Mouse (Mus musculus) bone marrow, adult 2 months (tissue): ENCODE measurements at regions not wholly inside any gene's neighbourhood (a gene's known extent, or its start where the extent isn't known, plus 50 kb on each side); places are given as distances from the start of the nearest gene placed in this dataset.

Experiments used
- H3K27ac ChIP-seq: fragments of 200-500 bp; 2 replicates; pipeline ENCODE4 v1.5.1; 2012; ENCODE audit warnings: low read depth, mild to moderate bottlenecking, control low read depth, inconsistent platforms, low read length; ENCODE audit not compliant: control insufficient read depth, poor library complexity, insufficient read depth
- H3K4me1 ChIP-seq: fragments of 200-500 bp; 2 replicates; pipeline ENCODE4 v1.6.1; 2011; ENCODE audit warnings: low read length; ENCODE audit not compliant: control insufficient read depth, insufficient read depth
- H3K4me3 ChIP-seq: fragments of 200-500 bp; replicated peaks from 2 replicates; pipeline ENCODE3; 2011; ENCODE audit warnings: mild to moderate bottlenecking, low read depth, low read length, control low read depth; ENCODE audit not compliant: control insufficient read depth
- CTCF ChIP-seq: fragments of 200-500 bp; IDR thresholded peaks from 2 replicates; pipeline ENCODE4 v1.5.1; 2011; ENCODE audit warnings: low read length, control low read depth; ENCODE audit not compliant: control insufficient read depth, insufficient read depth
- POLR2A ChIP-seq: fragments of 200-500 bp; IDR thresholded peaks from 2 replicates; pipeline ENCODE4 v1.6.1; 2011; ENCODE audit warnings: low read depth, mild to moderate bottlenecking, control low read depth, low read length, borderline replicate concordance; ENCODE audit not compliant: control insufficient read depth
- WGBS: fragments of 180-500 bp; shearing (Covaris S2); methylation state at CpG from one replicate; pipeline ENCODE4 v1.1.7; 2018; 5-methylcytosine and 5-hydroxymethylcytosine counted together

DNA sequence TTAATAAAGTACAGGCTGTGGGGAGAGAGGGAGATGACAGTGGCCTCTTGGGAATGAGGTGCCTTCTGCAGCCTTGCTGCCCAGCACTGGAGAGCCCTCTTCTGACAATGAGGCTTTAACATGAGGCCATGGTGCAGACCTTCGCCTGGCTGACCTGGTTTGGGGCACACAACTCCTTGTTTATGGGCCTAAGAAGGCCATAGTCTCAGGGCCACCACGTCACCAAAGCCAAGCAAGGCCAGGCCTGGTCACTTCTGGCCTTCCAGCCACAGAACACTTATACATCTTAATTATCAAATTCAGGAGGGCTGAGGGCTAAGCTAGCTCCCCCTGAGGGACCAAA lies 70.7 kb upstream of the Ptpn1 start:
- Histone ChIP-seq H3K27ac (no peak overlapping the region), H3K4me1 (no peaks in the 10 kb centered on the region; the same call in 1 of the 2 replicates), H3K4me3 (no peak overlapping the region)
- 75% methylated on average over 2 of the region's 2 CpGs for WGBS
- no peak for TF ChIP-seq CTCF
- TF ChIP-seq POLR2A: no peak

DNA sequence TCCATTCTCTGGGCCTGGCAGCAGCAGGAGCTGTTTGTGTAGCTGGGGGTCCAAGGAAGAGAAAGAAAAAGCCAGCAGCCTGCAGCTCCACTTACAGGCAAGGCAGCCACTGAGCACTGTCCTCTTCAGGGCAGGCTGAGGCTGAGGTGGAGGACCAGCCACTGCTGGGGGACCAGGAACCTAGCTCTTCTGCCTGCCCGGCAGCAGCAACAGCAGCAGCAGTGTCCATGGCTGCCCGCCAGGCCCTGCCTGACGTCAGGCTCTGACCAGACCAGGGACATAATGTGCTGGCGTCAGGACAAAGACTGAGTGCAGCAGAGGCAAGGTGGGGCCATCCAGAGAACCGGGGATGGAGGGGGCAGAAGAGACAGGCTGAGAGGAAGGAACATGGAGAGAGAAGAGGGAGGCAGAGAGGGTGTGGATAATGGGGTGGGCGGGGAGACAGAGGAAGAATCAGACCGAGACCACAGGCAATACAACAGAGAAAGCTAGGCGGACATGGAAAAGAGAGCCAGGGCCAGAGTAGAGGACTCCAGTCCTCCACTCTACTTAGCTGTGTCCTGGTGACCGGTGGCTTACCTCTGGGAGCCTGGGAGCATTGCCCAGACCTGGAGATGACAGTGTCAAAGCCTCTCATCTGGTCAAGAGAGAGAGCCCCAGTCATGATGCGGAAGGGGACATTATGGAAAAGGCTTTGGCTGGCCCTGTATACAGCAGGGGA lies 71.2 kb upstream of the Ptpn1 start:
- TF ChIP-seq CTCF (no peak), POLR2A (no peak)
- WGBS: 51% methylated on average over 10 of the region's 10 CpGs
- no peak overlapping the region for H3K4me3 ChIP-seq
- no peak overlapping the region for H3K27ac ChIP-seq
- no peaks in the 10 kb centered on the region; the same call in 1 of the 2 replicates for H3K4me1 ChIP-seq

DNA sequence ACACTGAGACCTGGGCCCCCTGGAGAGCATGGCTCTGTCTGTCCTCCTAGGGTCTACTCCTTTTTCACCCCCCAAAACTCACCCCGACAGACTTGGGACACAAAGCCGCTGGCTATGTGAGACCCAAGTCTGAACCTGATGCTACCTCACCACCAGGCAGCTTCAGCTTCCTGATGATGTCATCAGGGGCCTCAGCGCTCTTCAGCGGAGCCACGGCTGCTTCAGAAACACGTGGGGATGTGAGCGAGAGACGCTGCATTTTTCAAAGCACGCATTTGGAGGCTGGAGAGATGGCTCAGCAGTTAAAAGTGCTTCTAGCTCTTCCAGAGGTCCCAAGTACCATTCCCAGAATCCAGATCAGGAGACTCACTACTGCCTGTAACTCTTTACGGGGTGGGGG lies 72.3 kb upstream of the Ptpn1 start:
- WGBS: 19% methylated on average over 10 of the region's 10 CpGs
- Histone ChIP-seq H3K4me3 (no peak overlapping the region), H3K27ac (no peak overlapping the region), H3K4me1 (no peaks in the 10 kb centered on the region; the same call in 1 of the 2 replicates)
- TF ChIP-seq POLR2A (no peak), CTCF (no peak)

DNA sequence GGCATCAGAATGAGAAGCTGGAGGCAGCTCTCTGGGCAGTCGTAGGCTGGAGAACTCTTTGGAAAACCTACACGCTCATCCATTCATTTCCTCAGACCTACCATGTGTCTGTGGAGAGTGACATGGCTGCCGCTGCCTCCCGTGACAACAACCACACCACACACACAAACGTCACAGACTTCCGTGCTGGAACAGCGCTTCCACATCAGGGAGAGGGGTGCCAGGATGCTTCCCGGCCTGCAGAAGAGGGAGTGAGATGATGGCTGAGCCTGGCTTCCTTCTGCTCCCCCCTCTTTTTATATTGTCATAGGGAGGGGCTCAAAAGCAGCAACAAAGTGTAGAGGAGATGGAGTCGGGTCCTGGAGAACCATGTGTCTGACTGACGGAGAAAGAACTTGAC lies 73.5 kb upstream of the Ptpn1 start:
- Histone ChIP-seq H3K27ac (no peak overlapping the region), H3K4me3 (no peak overlapping the region), H3K4me1 (no peaks in the 10 kb centered on the region)
- TF ChIP-seq POLR2A (no peak), CTCF (no peak)
- 82% methylated on average over 10 of the region's 10 CpGs for WGBS

DNA sequence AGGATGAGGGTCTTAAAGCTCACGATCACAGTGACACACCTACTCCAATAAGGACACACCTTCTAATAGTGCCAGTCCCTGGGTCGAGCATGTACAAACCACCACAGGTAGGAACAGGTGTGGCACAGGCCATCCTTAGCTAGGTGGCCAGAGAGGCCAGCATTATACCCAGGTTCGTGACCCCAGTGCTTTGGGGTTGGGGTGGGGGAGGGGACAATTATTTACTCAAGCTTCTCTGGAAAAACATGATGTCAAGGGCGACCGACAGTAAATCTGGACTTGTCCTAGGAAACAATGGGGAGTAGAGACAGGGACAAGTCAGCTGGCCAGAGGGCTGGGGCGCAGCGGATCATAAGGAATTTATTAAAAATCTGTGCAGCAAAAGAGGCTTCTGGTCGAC lies 73.9 kb upstream of the Ptpn1 start:
- TF ChIP-seq CTCF (no peak), POLR2A (no peak)
- Histone ChIP-seq H3K27ac (no peak overlapping the region), H3K4me3 (no peak overlapping the region), H3K4me1 (peaks cover 2% of the 10 kb centered on the region; the same call in 1 of the 2 replicates)
- 87% methylated on average over 8 of the region's 8 CpGs for WGBS

DNA sequence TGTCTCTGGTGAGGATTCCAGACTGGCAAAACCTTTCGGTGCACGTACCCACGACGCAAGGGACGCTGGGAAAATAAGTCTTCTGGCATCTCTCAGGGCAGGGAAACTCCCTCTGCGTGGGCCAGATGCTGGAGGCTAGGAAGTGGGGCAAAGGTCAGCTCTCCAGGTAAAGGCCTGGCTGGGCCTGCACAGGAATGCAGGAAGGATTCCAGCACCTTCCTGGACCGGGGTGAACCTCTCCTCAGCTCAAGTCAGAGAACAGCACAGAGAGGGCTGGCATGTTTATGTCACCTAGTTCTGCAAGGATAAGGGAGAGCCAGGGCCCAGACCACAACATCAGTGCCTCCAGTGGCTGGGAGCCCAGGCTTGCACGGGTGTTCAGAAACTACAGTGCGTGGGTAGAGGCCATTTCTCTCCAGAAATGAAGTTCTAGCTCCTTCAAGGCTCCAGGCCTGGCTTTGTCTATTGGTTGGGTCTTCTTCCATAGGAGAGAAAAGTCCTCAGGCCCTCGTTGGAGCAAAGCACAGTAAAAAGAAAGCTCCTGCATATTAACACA lies 74.9 kb upstream of the Ptpn1 start:
- 74% methylated on average over 10 of the region's 10 CpGs for WGBS
- peaks cover 2% of the 10 kb centered on the region; the same call in 1 of the 2 replicates for H3K4me1 ChIP-seq
- no peak overlapping the region for H3K4me3 ChIP-seq
- TF ChIP-seq CTCF (no peak), POLR2A (no peak)
- H3K27ac ChIP-seq: no peak overlapping the region

DNA sequence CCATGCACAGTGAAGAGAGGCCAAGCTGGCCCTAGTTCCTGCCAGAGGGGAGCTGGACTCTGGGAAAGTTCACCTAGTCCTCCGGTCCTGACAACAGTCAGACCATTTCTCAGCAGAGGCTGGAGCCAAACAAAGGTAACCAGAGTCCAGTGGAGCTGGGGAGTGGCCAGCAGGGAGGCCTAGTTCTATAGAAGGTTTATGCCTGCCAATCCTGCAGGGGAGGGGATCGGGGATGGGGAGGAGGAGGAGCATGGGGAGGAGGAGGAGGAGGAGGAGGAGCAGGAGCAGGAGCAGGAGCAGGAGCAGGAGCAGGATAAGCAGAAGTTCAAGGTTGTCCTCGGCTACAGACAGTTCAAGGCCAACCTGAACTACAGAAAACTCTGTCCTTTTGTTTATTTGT lies 75.8 kb upstream of the Ptpn1 start:
- peaks cover 2% of the 10 kb centered on the region; the same call in 1 of the 2 replicates for H3K4me1 ChIP-seq
- TF ChIP-seq POLR2A (no peak), CTCF (no peak)
- 72% methylated on average over 3 of the region's 3 CpGs for whole genome bisulfite sequencing
- no peak overlapping the region for H3K27ac ChIP-seq
- H3K4me3 ChIP-seq: no peak overlapping the region

DNA sequence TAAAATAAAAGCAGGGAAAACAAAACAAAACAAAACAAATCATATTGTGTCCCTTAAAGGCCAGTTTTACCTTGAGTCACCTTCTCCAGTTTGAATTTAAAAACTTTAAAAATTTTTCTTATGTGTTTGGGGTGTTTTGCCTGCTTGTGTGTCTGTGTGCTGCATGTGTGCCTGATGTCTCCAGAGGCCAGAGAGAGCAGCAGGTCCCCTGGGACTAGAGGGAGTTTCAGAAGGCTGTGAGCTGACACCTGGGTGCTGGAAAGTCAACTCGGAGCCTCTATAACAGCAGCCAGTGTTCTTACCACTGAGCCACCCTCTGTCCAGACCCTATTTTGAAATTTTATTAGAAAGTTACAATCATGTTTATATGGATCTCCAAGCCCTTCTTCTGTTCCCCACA lies 77.8 kb upstream of the Ptpn1 start:
- Histone ChIP-seq H3K27ac (no peak overlapping the region), H3K4me3 (no peak overlapping the region), H3K4me1 (peaks cover 2% of the 10 kb centered on the region; the same call in 1 of the 2 replicates)
- no peak for TF ChIP-seq POLR2A
- no peak for TF ChIP-seq CTCF
- WGBS: 83% methylated on average over 1 of the region's 1 CpGs
